Mouse (Mus musculus) neural tube, embryonic 14.5 days (tissue): ENCODE measurements at regions not wholly inside any gene's neighbourhood (a gene's known extent, or its start where the extent isn't known, plus 50 kb on each side); places are given as distances from the start of the nearest gene placed in this dataset.

Experiments
- ATAC-seq: fragments of 200-750 bp; cut with Nextera tagmentation; 2 replicates; pipeline ENCODE4 v1.8.0; 2017; ENCODE audit warnings: low read depth, mild to moderate bottlenecking, moderate TSS enrichment, moderate library complexity
- H3K27ac ChIP-seq: fragments of 300-500 bp; sonication (generic); 2 replicates; pipeline ENCODE4 v1.5.1; 2014; ENCODE audit warnings: low read depth, mild to moderate bottlenecking, control low read depth, low read length, moderate library complexity, mixed read lengths
- H3K27me3 ChIP-seq: fragments of 300-500 bp; sonication (generic); 2 replicates; pipeline ENCODE4 v1.6.1; 2014; ENCODE audit warnings: low read length; ENCODE audit not compliant: control insufficient read depth, insufficient read depth
- H3K36me3 ChIP-seq: fragments of 300-500 bp; sonication (generic); 2 replicates; pipeline ENCODE4 v1.6.1; 2014; ENCODE audit warnings: low read length, mixed read lengths; ENCODE audit not compliant: control insufficient read depth, insufficient read depth
- H3K4me1 ChIP-seq: fragments of 300-500 bp; sonication (generic); 2 replicates; pipeline ENCODE4 v1.6.1; 2014; ENCODE audit warnings: low read length; ENCODE audit not compliant: control insufficient read depth, insufficient read depth
- H3K4me2 ChIP-seq: fragments of 300-500 bp; sonication (generic); 2 replicates; pipeline ENCODE4 v1.6.1; 2014; ENCODE audit warnings: mild to moderate bottlenecking, low read depth, low read length, control low read depth
- H3K4me3 ChIP-seq: fragments of 300-500 bp; sonication (generic); 2 replicates; pipeline ENCODE4 v1.5.1; 2014; ENCODE audit warnings: low read depth, low read length, control low read depth, mixed read lengths
- H3K9ac ChIP-seq: fragments of 300-500 bp; sonication (generic); replicated peaks from 2 replicates; pipeline ENCODE4 v1.6.1; 2014; ENCODE audit warnings: low read depth, mild to moderate bottlenecking, control low read depth, low read length, mixed read lengths
- H3K9me3 ChIP-seq: fragments of 300-500 bp; sonication (generic); 2 replicates; pipeline ENCODE4 v1.6.1; 2016; ENCODE audit warnings: low read length; ENCODE audit not compliant: control insufficient read depth
- WGBS: fragments of 180-500 bp; shearing (Covaris S2); extraction: QIAGEN DNeasy Blood & Tissue Kit; methylation state at CpG from one replicate; pipeline ENCODE4 v1.1.7; 2014; 5-methylcytosine and 5-hydroxymethylcytosine counted together

- Histone ChIP-seq H3K27me3 (no peaks in the 10 kb centered on the region), H3K27ac (no peak overlapping the region), H3K9me3 (no peaks in the 10 kb centered on the region), H3K4me1 (no peaks in the 10 kb centered on the region), H3K4me3 (no peak overlapping the region), H3K36me3 (no peaks in the 10 kb centered on the region), H3K9ac (no peak overlapping the region), H3K4me2 (no peak overlapping the region)
- WGBS, result 84% methylated on average over 5 of the region's 5 CpGs
- ATAC-seq, result no peak
These were observed 85.3 kb upstream of the Ltbp1 start for GRCm38 (mm10) chr17:74920056-74920455.

GRCm38 (mm10) chr17:74921413-74921812 is 84.0 kb upstream of the Ltbp1 start:
- Histone ChIP-seq H3K4me3 (no peak overlapping the region), H3K4me1 (no peaks in the 10 kb centered on the region), H3K36me3 (no peaks in the 10 kb centered on the region), H3K27ac (no peak overlapping the region), H3K27me3 (no peaks in the 10 kb centered on the region), H3K9me3 (no peaks in the 10 kb centered on the region), H3K9ac (no peak overlapping the region), H3K4me2 (no peak overlapping the region)
- no peak for ATAC-seq
- 90% methylated on average over 6 of the region's 6 CpGs for WGBS

DNA sequence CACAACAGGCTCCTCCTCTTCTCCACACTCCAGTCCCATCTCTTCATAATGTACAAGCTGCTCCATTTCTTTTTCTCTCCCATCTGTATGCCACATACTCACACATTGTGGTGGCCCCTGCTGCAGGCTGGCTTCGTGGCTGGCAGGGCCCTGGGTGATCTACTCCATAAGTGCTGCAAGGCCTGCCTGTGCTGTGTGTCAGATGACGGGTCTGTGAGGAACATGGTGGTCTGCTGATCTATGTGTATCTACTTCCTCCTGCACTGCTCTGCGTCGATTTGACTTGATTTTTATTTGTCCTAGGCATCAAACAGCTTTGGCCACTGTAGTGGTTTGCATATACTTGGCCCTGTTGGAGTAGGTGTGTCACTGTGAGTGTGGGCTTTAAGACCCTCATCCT is 83.4 kb upstream of the Ltbp1 start:
- H3K36me3 ChIP-seq, result no peaks in the 10 kb centered on the region
- no peaks in the 10 kb centered on the region for H3K9me3 ChIP-seq
- no peak overlapping the region for H3K4me3 ChIP-seq
- no peak for ATAC-seq
- no peak overlapping the region for H3K4me2 ChIP-seq
- no peaks in the 10 kb centered on the region for H3K4me1 ChIP-seq
- no peaks in the 10 kb centered on the region for H3K27me3 ChIP-seq
- no peak overlapping the region for H3K27ac ChIP-seq
- H3K9ac ChIP-seq, result no peak overlapping the region
- WGBS, result 77% methylated on average over 4 of the region's 4 CpGs

DNA sequence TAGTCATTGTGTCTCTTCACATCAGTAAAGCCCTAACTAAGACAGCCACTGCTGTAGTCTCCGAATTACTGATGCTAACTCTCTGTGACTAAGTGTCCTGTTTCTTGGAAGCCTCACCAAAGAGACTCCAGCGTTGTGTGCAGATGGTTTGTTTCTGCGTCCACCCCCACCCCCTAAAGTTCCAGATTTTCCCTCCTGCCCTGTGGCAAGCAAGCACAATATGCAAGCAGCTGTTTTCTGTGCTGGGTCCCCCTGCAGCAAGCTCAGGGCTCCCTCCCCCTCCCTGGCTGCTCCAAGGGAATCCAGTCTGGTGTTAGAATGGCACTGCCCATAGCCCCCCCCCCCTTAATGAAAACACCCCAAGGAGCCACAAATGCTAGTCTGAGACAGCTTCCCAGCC is 82.8 kb upstream of the Ltbp1 start:
- H3K4me1 ChIP-seq, result no peaks in the 10 kb centered on the region
- no peaks in the 10 kb centered on the region for H3K36me3 ChIP-seq
- no peaks in the 10 kb centered on the region for H3K27me3 ChIP-seq
- no peak overlapping the region for H3K4me3 ChIP-seq
- H3K9me3 ChIP-seq, result no peaks in the 10 kb centered on the region
- H3K9ac ChIP-seq, result no peak overlapping the region
- no peak overlapping the region for H3K27ac ChIP-seq
- peak; percentile 68 for ATAC-seq
- WGBS, result 8% methylated on average over 3 of the region's 3 CpGs
- H3K4me2 ChIP-seq, result no peak overlapping the region

GRCm38 (mm10) chr17:74923101-74923500 is 82.3 kb upstream of the Ltbp1 start:
- WGBS, result 22% methylated on average over 9 of the region's 9 CpGs
- ATAC-seq, result no peak
- H3K4me2 ChIP-seq, result no peak overlapping the region

DNA sequence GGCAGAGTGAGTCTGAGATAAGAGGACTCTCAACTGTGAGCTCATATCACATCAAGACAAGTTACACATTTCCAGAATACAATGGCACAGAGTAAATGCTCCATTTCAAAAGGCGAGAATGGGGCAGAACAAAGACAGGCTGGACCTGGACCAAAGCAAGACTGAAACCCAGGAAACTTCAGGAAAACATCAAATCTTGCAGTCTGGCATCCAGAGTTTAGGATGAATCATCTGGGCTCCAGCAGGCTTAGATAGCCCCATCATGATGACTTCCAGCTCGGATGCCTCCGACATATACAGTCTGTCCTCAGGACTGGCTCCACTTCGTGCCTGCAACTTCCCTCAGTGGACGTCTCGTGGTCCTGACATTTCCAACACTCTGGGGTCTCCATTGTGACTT is 80.2 kb upstream of the Ltbp1 start:
- no peak overlapping the region for H3K9ac ChIP-seq
- WGBS, result 90% methylated on average over 6 of the region's 6 CpGs
- H3K4me1 ChIP-seq, result no peaks in the 10 kb centered on the region
- no peaks in the 10 kb centered on the region for H3K27me3 ChIP-seq
- no peaks in the 10 kb centered on the region for H3K9me3 ChIP-seq
- H3K36me3 ChIP-seq, result no peaks in the 10 kb centered on the region
- no peak overlapping the region for H3K4me2 ChIP-seq
- ATAC-seq, result no peak
- no peak overlapping the region for H3K27ac ChIP-seq
- H3K4me3 ChIP-seq, result no peak overlapping the region

More at GRCm38 (mm10) chr17:74923101-74923500, 82.3 kb upstream of the Ltbp1 start:
- Histone ChIP-seq H3K27ac (no peak overlapping the region), H3K27me3 (no peaks in the 10 kb centered on the region), H3K9me3 (no peaks in the 10 kb centered on the region), H3K4me3 (no peak overlapping the region), H3K4me1 (no peaks in the 10 kb centered on the region), H3K9ac (no peak overlapping the region), H3K36me3 (no peaks in the 10 kb centered on the region)

GRCm38 (mm10) chr17:74927981-74928380 is 77.4 kb upstream of the Ltbp1 start:
- no peaks in the 10 kb centered on the region for H3K9me3 ChIP-seq
- no peaks in the 10 kb centered on the region for H3K4me1 ChIP-seq
- no peaks in the 10 kb centered on the region for H3K27me3 ChIP-seq
- H3K27ac ChIP-seq, result no peak overlapping the region
- no peak for ATAC-seq
- no peaks in the 10 kb centered on the region for H3K36me3 ChIP-seq
- H3K4me3 ChIP-seq, result no peak overlapping the region
- H3K4me2 ChIP-seq, result no peak overlapping the region
- WGBS, result 58% methylated on average over 5 of the region's 5 CpGs
- H3K9ac ChIP-seq, result no peak overlapping the region

- 52% methylated on average over 4 of the region's 4 CpGs for WGBS
These were observed 73.8 kb upstream of the Ltbp1 start for GRCm38 (mm10) chr17:74931540-74931939.

DNA sequence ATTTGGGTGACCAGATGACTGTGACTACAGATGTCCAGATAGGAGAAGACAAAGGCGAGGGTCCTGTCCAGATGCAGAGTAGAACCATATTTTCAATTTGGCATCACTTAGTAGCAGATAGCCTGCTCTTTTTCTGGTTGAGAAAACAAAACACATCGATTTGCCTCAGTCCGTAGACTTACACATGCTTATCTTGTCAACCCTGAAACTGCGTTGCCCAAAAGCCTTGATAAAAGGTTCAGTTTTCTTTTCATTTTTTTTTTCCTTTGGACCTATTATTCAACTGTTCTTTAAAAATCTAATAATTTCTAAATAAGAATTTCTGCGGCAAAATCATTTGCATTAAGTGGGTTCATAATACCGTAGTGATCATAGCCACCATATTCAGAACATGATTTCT is 64.0 kb upstream of the Ltbp1 start:
- ATAC-seq, result no peak
- no peaks in the 10 kb centered on the region for H3K36me3 ChIP-seq
- H3K4me1 ChIP-seq, result 0 out of 2 replicates have a peak, but pooled peaks cover 3% of the 10 kb centered on the region
- H3K27ac ChIP-seq, result no peak overlapping the region
- whole genome bisulfite sequencing, result 93% methylated on average over 6 of the region's 6 CpGs
- no peak overlapping the region for H3K4me3 ChIP-seq
- no peaks in the 10 kb centered on the region for H3K27me3 ChIP-seq
- H3K4me2 ChIP-seq, result no peak overlapping the region
- no peaks in the 10 kb centered on the region for H3K9me3 ChIP-seq
- H3K9ac ChIP-seq, result no peak overlapping the region

More at GRCm38 (mm10) chr17:74931540-74931939, 73.8 kb upstream of the Ltbp1 start:
- Histone ChIP-seq H3K27me3 (no peaks in the 10 kb centered on the region), H3K36me3 (no peaks in the 10 kb centered on the region), H3K4me3 (no peak overlapping the region), H3K9ac (no peak overlapping the region), H3K27ac (no peak overlapping the region), H3K4me2 (no peak overlapping the region), H3K4me1 (no peaks in the 10 kb centered on the region), H3K9me3 (no peaks in the 10 kb centered on the region)
- ATAC-seq, result no peak
